Mouse (Mus musculus): Measurements from ENCODE around the gene Gvin1. TPM values are rescaled to one million over a fixed set of nuclear protein-coding genes. Genes with fewer than 3 reads are reported as not detected.
"Not testable (repeated sequence)": the region's sequence is repeated elsewhere in the genome, so short reads cannot be mapped to it uniquely, and the experiment has no call there.

Gene Gvin1
- polyA plus RNA-seq, 1 experiment from 2014 or later = 0.04 TPM

- not testable (repeated sequence) for ATAC-seq (ENCODE audit: low FRiP score); H3K27me3 ChIP-seq (ENCODE audit: control insufficient read depth, insufficient read depth, low read length); H3K4me2 ChIP-seq; DNase-seq (ENCODE audit: low spot score, missing footprints); H3K9ac ChIP-seq (ENCODE audit: low read length); H3K27ac ChIP-seq (ENCODE audit: low read depth, low read length); H3K4me1 ChIP-seq (ENCODE audit: control insufficient read depth, insufficient read depth, low read length); H3K36me3 ChIP-seq (ENCODE audit: control insufficient read depth, insufficient read depth, low read length); H3K9me3 ChIP-seq (ENCODE audit: control insufficient read depth, low read length); H3K4me3 ChIP-seq (ENCODE audit: low read depth, low read length)
Observed at GRCm38 (mm10) chr7:106215910-106216309, 784 bp upstream of the Gvin1 start.

GRCm38 (mm10) chr7:106213770-106214169, 1.4 kb downstream of the Gvin1 start:
- not testable (repeated sequence) for H3K4me1 ChIP-seq (ENCODE audit: control insufficient read depth, insufficient read depth, low read length); H3K27ac ChIP-seq (ENCODE audit: low read depth, low read length); H3K4me3 ChIP-seq (ENCODE audit: low read depth, low read length); H3K27me3 ChIP-seq (ENCODE audit: control insufficient read depth, insufficient read depth, low read length); H3K9ac ChIP-seq (ENCODE audit: low read length); H3K4me2 ChIP-seq; DNase-seq (ENCODE audit: low spot score, missing footprints); H3K9me3 ChIP-seq (ENCODE audit: control insufficient read depth, low read length); H3K36me3 ChIP-seq (ENCODE audit: control insufficient read depth, insufficient read depth, low read length)
- no CpG with 5 or more reads among the region's 4 CpGs for WGBS
- peak; percentile 90 for ATAC-seq (ENCODE audit: low FRiP score)

GRCm38 (mm10) chr7:106206630-106207029, 8.5 kb downstream of the Gvin1 start:
- H3K27ac ChIP-seq (ENCODE audit: low read depth, low read length); H3K9ac ChIP-seq (ENCODE audit: low read length); DNase-seq (ENCODE audit: low spot score, missing footprints); H3K4me2 ChIP-seq; H3K36me3 ChIP-seq (ENCODE audit: control insufficient read depth, insufficient read depth, low read length); ATAC-seq (ENCODE audit: low FRiP score); H3K4me3 ChIP-seq (ENCODE audit: low read depth, low read length); H3K4me1 ChIP-seq (ENCODE audit: control insufficient read depth, insufficient read depth, low read length); H3K27me3 ChIP-seq (ENCODE audit: control insufficient read depth, insufficient read depth, low read length); H3K9me3 ChIP-seq (ENCODE audit: control insufficient read depth, low read length): not testable (repeated sequence)
- 88% methylated on average over 2 of the region's 3 CpGs for WGBS

GRCm38 (mm10) chr7:106177065-106177464, 38.1 kb downstream of the Gvin1 start:
- H3K4me2 ChIP-seq; H3K4me3 ChIP-seq (ENCODE audit: low read depth, low read length); H3K36me3 ChIP-seq (ENCODE audit: control insufficient read depth, insufficient read depth, low read length); DNase-seq (ENCODE audit: low spot score, missing footprints); H3K4me1 ChIP-seq (ENCODE audit: control insufficient read depth, insufficient read depth, low read length); H3K27ac ChIP-seq (ENCODE audit: low read depth, low read length); H3K27me3 ChIP-seq (ENCODE audit: control insufficient read depth, insufficient read depth, low read length); H3K9me3 ChIP-seq (ENCODE audit: control insufficient read depth, low read length); ATAC-seq (ENCODE audit: low FRiP score); H3K9ac ChIP-seq (ENCODE audit: low read length): not testable (repeated sequence)

GRCm38 (mm10) chr7:106145013-106145754, 69.9 kb downstream of the Gvin1 start:
- H3K27ac ChIP-seq (ENCODE audit: low read depth, low read length); H3K9ac ChIP-seq (ENCODE audit: low read length); H3K27me3 ChIP-seq (ENCODE audit: control insufficient read depth, insufficient read depth, low read length); H3K4me2 ChIP-seq; H3K36me3 ChIP-seq (ENCODE audit: control insufficient read depth, insufficient read depth, low read length); DNase-seq (ENCODE audit: low spot score, missing footprints); H3K4me1 ChIP-seq (ENCODE audit: control insufficient read depth, insufficient read depth, low read length); H3K4me3 ChIP-seq (ENCODE audit: low read depth, low read length); H3K9me3 ChIP-seq (ENCODE audit: control insufficient read depth, low read length): not testable (repeated sequence)
- ATAC-seq (ENCODE audit: low FRiP score) = peak; percentile 81
- no CpG with 5 or more reads among the region's 2 CpGs for WGBS

GRCm38 (mm10) chr7:106141128-106141895, 73.8 kb downstream of the Gvin1 start:
- not testable (repeated sequence) for DNase-seq (ENCODE audit: low spot score, missing footprints); H3K27ac ChIP-seq (ENCODE audit: low read depth, low read length); ATAC-seq (ENCODE audit: low FRiP score)

GRCm38 (mm10) chr7:106117090-106117948, 97.8 kb downstream of the Gvin1 start:
- H3K4me2 ChIP-seq; DNase-seq (ENCODE audit: low spot score, missing footprints); H3K36me3 ChIP-seq (ENCODE audit: control insufficient read depth, insufficient read depth, low read length); H3K27ac ChIP-seq (ENCODE audit: low read depth, low read length); H3K4me1 ChIP-seq (ENCODE audit: control insufficient read depth, insufficient read depth, low read length); H3K27me3 ChIP-seq (ENCODE audit: control insufficient read depth, insufficient read depth, low read length); H3K4me3 ChIP-seq (ENCODE audit: low read depth, low read length); H3K9me3 ChIP-seq (ENCODE audit: control insufficient read depth, low read length); ATAC-seq (ENCODE audit: low FRiP score); H3K9ac ChIP-seq (ENCODE audit: low read length): not testable (repeated sequence)
- WGBS = no CpG with 5 or more reads among the region's 2 CpGs

More at GRCm38 (mm10) chr7:106141128-106141895, 73.8 kb downstream of the Gvin1 start:
- not testable (repeated sequence) for H3K4me3 ChIP-seq (ENCODE audit: low read depth, low read length); H3K27me3 ChIP-seq (ENCODE audit: control insufficient read depth, insufficient read depth, low read length); H3K36me3 ChIP-seq (ENCODE audit: control insufficient read depth, insufficient read depth, low read length); H3K9me3 ChIP-seq (ENCODE audit: control insufficient read depth, low read length); H3K9ac ChIP-seq (ENCODE audit: low read length); H3K4me1 ChIP-seq (ENCODE audit: control insufficient read depth, insufficient read depth, low read length); H3K4me2 ChIP-seq
- WGBS = no CpG with 5 or more reads among the region's 1 CpGs
